Mouse (Mus musculus) mammary gland, adult 2 months (tissue): ENCODE results near the gene Pdlim7. TPM values are rescaled to one million over a fixed set of nuclear protein-coding genes. Genes with fewer than 3 reads are reported as not detected.

Source experiments
- polyA plus RNA-seq: library from polyadenylated mRNA; depleted of rRNA; stranded (reverse); fragments of >200 nt; gene quantifications from 2 replicates; pipeline ENCODE4 v1.2.3, GENCODE M21; 2012; ENCODE audit warnings: low replicate concordance; rRNA removed

Gene Pdlim7
- polyA plus RNA-seq = 89.3 and 232 TPM in 2 replicates

GRCm38 (mm10) chr13:55513111-55513748 lies at the start of gene Pdlim7:
Gene Pdlim7, minus strand, starts transcription at chr13:55513676.

DNA sequence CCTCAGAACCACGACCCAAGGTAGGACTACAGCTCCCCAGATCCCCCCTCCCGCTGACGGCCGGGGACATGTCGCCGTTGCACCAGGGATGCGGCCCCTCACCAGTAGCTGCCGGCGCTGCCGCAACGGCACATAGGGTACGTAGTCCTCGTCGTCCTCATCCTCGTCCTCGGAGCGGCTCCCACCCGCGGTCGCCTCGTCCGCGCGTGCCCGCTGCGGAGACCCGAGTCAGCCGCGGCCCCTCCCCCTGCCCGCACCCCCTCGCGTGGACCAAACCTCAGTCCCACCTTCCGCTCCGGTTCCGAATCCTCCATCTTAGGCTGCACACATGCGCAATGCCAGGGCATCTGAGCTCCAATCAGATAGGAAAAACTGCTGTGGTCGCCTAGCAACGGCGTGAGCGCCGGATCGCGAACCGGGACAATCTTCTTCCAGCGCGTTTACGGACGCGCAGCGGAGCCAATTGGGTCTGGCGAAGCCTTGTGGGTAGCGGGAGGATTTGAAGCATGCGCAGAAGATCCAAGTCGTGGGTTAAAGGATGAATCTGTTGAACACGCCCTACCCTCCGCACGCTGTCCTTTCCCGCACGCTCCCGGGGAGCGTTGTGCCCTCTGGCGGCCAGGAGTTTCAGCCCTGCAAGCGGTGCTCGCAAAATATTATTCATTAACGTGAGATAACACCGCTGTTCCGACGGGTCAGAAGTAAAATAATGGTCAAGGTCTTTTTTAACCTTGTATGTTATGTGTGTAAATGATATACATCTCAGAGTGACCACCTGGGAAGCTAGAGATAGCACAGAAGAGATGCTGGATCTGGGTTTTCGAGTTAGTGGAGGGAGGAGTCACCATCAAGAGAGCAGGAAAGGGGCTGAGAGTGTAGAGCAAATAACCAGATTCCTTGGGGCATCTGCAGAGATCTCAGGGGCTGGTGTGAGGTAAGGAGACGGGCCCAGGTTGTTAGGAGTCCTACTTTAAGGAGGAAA lies 23.0 kb upstream of the Pdlim7 start, which contains the start of gene Ddx41:
Ddx41 (minus strand) TSS at position 465 of the 982 bp plus-strand sequence.

GRCm38 (mm10) chr13:55529198-55529915 lies 15.9 kb upstream of the Pdlim7 start, which contains the start of gene Dok3:
Gene Dok3, minus strand, starts transcription at chr13:55529296.

DNA sequence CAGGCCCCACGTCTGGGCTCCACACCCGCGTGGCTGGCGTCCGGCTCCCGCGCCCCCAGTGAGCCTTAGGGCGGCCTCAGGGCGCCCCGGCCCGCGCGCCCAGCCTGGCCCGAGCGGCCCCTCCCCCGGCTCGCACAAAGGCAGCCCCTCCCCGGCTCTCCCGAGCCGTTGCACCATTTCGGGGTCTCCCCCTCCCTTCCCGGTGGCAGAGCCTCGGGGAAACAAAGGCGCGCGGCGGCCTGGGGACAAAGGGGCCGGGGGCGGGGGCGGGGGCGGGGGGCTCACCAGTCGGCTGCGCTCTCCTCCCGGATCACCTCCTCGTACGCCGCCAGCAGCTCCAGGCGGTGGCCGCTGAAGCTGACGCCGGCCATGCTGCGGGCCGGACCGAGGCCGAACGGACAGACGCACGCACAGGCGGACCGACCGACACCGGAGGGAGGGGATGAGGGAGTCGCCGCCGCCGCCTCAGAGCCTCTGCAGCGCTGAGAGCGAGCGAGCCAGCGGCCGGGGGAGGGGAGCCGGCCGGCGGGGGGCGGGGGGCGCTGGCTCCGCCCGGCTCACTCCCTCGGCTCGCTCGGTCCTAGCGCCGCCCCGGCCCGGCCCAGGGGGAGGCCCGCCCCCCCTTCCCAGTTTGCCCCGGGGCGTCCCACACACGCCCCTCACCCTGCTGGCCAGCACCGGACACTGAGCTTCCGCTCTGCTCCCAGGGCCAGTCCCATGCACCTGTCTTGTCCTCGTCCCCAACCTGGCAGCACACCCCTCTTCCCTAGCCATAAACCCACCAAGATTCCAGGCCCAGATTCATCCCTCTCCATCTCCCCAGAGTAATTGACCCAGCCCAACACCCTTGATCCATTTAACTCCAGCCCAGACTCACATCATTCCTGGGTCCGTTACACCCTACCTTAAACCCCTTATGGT lies 25.6 kb downstream of the Pdlim7 start, which contains the start of gene Dbn1:
Dbn1 (minus strand) TSS at position 534 of the 921 bp plus-strand sequence.

GRCm38 (mm10) chr13:55464027-55464884 lies 49.2 kb downstream of the Pdlim7 start, which contains the start of gene Prr7:
Gene Prr7, plus strand, starts transcription at chr13:55464267.

Other genes with a start within 250 kb of the Pdlim7 start
- 248 and 369 TPM in 2 replicates for gene Prelid1, start 193.2 kb downstream of the Pdlim7 start, polyA plus RNA-seq
- gene Rab24, start 191.7 kb downstream of the Pdlim7 start, polyA plus RNA-seq = 65.1 and 67.8 TPM in 2 replicates
- gene Mxd3, start 183.9 kb downstream of the Pdlim7 start, polyA plus RNA-seq = 2.5 and 5.3 TPM in 2 replicates
- 114 and 147 TPM in 2 replicates for gene Lman2, start 150.9 kb downstream of the Pdlim7 start, polyA plus RNA-seq
- 17.6 and 42.7 TPM in 2 replicates for gene Rgs14, start 143.9 kb downstream of the Pdlim7 start, polyA plus RNA-seq
- gene Slc34a1, start 115.5 kb downstream of the Pdlim7 start, polyA plus RNA-seq = 0.47 and 0.53 TPM in 2 replicates
- gene Pfn3, start 98.4 kb downstream of the Pdlim7 start, polyA plus RNA-seq = not detected in 2 replicates
- 0.16 and 3.2 TPM in 2 replicates for gene F12, start 86.9 kb downstream of the Pdlim7 start, polyA plus RNA-seq
- 93.6 and 123 TPM in 2 replicates for gene Grk6, start 68.6 kb downstream of the Pdlim7 start, polyA plus RNA-seq
- gene Prr7, start 49.4 kb downstream of the Pdlim7 start, polyA plus RNA-seq = 5.0 and 42.2 TPM in 2 replicates
- 54.6 and 75.0 TPM in 2 replicates for gene Dbn1, start 25.6 kb downstream of the Pdlim7 start, polyA plus RNA-seq
- gene Dok3, start 15.6 kb upstream of the Pdlim7 start, polyA plus RNA-seq = 39.2 and 137 TPM in 2 replicates
- 50.1 and 68.2 TPM in 2 replicates for gene Ddx41, start 23.0 kb upstream of the Pdlim7 start, polyA plus RNA-seq
- gene Fam193b, start 57.4 kb upstream of the Pdlim7 start, polyA plus RNA-seq = 111 and 142 TPM in 2 replicates
- gene Tmed9, start 60.1 kb upstream of the Pdlim7 start, polyA plus RNA-seq = 48.5 and 54.2 TPM in 2 replicates
- 22.1 and 27.1 TPM in 2 replicates for gene B4galt7, start 86.2 kb upstream of the Pdlim7 start, polyA plus RNA-seq
- 13.8 and 18.4 TPM in 2 replicates for gene Caml, start 109.3 kb upstream of the Pdlim7 start, polyA plus RNA-seq
- gene Ddx46, start 121.4 kb upstream of the Pdlim7 start, polyA plus RNA-seq = 10.4 and 12.9 TPM in 2 replicates
- 20.9 and 35.0 TPM in 2 replicates for gene B230219D22Rik, start 179.4 kb upstream of the Pdlim7 start, polyA plus RNA-seq
- gene Txndc15, start 201.0 kb upstream of the Pdlim7 start, polyA plus RNA-seq = 38.8 and 53.6 TPM in 2 replicates
- 13.1 and 17.9 TPM in 2 replicates for gene Pcbd2, start 213.7 kb upstream of the Pdlim7 start, polyA plus RNA-seq